Mouse (Mus musculus) mesoderm, embryonic 11.5 days (tissue): ENCODE measurements around the gene Syncrip.

ENCODE experiments used
- DNase-seq: peaks from one replicate; pipeline ENCODE4 v3.0.0-alpha.2; 2012; ENCODE audit warnings: low read depth, low spot score

The Syncrip gene

GRCm38 (mm10) chr9:88482230-88482828 lies at the start of gene Syncrip:
Gene Syncrip (minus strand): TSS chr9:88482574.
- DNase-seq, result peak; percentile 97

GRCm38 (mm10) chr9:88529979-88530580 lies 47.7 kb upstream of the Syncrip start:
- no peak for DNase-seq

- no peak for DNase-seq
These were observed 47.2 kb upstream of the Syncrip start for GRCm38 (mm10) chr9:88529571-88529970.

- DNase-seq, result no peak
These were observed 46.4 kb upstream of the Syncrip start for GRCm38 (mm10) chr9:88528736-88529135.

- DNase-seq, result no peak
These were observed 45.6 kb upstream of the Syncrip start for GRCm38 (mm10) chr9:88527956-88528355.

- no peak for DNase-seq
These were observed 43.0 kb upstream of the Syncrip start for GRCm38 (mm10) chr9:88525341-88525740.

GRCm38 (mm10) chr9:88524796-88525195 lies 42.4 kb upstream of the Syncrip start:
- DNase-seq, result no peak

GRCm38 (mm10) chr9:88524367-88524766 lies 42.0 kb upstream of the Syncrip start:
- DNase-seq, result no peak

- DNase-seq, result no peak
These were observed 40.9 kb upstream of the Syncrip start for GRCm38 (mm10) chr9:88523335-88523668.

- DNase-seq, result peak; percentile 98
These were observed 40.4 kb upstream of the Syncrip start for GRCm38 (mm10) chr9:88522569-88523334.

GRCm38 (mm10) chr9:88521961-88522568 lies 39.7 kb upstream of the Syncrip start:
- no peak for DNase-seq

GRCm38 (mm10) chr9:88520849-88521483 lies 38.6 kb upstream of the Syncrip start:
- no peak for DNase-seq

- no peak for DNase-seq
These were observed 37.9 kb upstream of the Syncrip start for GRCm38 (mm10) chr9:88520122-88520848.

- no peak for DNase-seq
These were observed 37.2 kb upstream of the Syncrip start for GRCm38 (mm10) chr9:88519390-88520121.

- DNase-seq, result no peak
These were observed 34.1 kb upstream of the Syncrip start for GRCm38 (mm10) chr9:88516361-88516995.

- no peak for DNase-seq
These were observed 33.2 kb upstream of the Syncrip start for GRCm38 (mm10) chr9:88515546-88515945.

- DNase-seq, result no peak
These were observed 19.5 kb upstream of the Syncrip start for GRCm38 (mm10) chr9:88501846-88502245.

GRCm38 (mm10) chr9:88500112-88500511 lies 17.7 kb upstream of the Syncrip start:
- no peak for DNase-seq

- no peak for DNase-seq
These were observed 10.1 kb upstream of the Syncrip start for GRCm38 (mm10) chr9:88492522-88492921.

GRCm38 (mm10) chr9:88484531-88484930 lies 2.2 kb upstream of the Syncrip start:
- DNase-seq, result no peak
